Mouse (Mus musculus) gastrocnemius, postnatal 14 days (tissue): ENCODE measurements at regions not wholly inside any gene's neighbourhood (a gene's known extent, or its start where the extent isn't known, plus 50 kb on each side); places are given as distances from the start of the nearest gene placed in this dataset.

Experiments used
- DNase-seq: peaks from one replicate; pipeline ENCODE4 v3.0.0; 2021; ENCODE audit warnings: mixed read lengths
- intact Hi-C: fragments of 180-260 bp; cut with DNase I; formaldehyde crosslinking; loops from one replicate; pipeline ENCODE4 v1.15.1; 2025; ENCODE audit warnings: low total_unique reads

GRCm38 (mm10) chr3:143954822-143955221, 250.2 kb downstream of the Lmo4 start:
- DNase-seq: no peak
- intact Hi-C loops: no loop called here

- DNase-seq: no peak
- intact Hi-C loops: no loop called here
These were observed 252.7 kb downstream of the Lmo4 start for GRCm38 (mm10) chr3:143952289-143952688.

- no peak for DNase-seq
- intact Hi-C loops: no loop called here
These were observed 255.4 kb downstream of the Lmo4 start for GRCm38 (mm10) chr3:143949656-143950055.

DNA sequence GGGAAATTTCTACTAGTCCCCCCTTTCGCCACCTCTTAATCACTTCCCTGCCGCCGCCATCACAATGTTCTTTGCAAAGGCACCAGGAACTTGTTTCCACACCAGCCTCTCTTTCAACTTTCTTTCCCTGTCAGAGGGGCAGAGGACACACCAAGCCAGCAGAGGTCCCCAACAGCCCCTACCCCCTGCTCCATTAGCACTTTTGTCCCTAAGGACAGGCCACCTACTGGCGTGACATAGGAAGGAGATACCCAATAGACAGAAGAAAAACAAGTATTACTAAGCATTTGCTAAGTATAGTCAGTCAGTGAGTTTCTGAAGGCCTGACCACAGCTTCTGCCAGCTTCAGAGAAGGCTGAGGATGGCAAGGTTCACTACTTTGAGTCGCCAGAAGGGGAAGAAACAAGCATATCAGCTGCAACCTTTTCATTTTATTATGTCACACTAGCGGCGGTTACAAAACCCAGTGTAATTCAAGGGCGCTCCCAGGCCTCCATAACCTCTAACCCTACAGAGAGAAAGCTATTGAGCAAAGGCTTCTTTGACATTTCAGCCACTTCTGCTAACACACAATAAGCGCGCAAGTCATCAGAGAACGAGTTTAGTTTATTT, 255.9 kb downstream of the Lmo4 start:
- intact Hi-C loops: no loop called here

DNA sequence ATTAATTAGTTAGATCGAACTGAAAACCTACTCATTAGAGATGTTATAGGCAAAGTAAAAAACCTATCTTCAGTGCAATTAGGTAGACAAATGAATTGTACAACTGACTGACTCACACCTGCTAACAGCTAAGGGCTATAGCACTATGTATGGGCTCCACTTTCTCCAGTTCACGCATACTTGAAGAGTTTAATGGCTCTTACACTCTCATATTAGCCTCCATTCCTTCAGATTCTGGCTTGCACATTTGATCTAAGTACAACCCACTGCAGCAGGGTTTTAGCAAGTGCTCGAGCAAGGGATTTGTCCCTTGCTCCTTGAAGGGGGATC, 257.1 kb downstream of the Lmo4 start:
- intact Hi-C loops: no loop called here
- no peak for DNase-seq

More for the DNA sequence above, 255.9 kb downstream of the Lmo4 start:
- no peak for DNase-seq

DNA sequence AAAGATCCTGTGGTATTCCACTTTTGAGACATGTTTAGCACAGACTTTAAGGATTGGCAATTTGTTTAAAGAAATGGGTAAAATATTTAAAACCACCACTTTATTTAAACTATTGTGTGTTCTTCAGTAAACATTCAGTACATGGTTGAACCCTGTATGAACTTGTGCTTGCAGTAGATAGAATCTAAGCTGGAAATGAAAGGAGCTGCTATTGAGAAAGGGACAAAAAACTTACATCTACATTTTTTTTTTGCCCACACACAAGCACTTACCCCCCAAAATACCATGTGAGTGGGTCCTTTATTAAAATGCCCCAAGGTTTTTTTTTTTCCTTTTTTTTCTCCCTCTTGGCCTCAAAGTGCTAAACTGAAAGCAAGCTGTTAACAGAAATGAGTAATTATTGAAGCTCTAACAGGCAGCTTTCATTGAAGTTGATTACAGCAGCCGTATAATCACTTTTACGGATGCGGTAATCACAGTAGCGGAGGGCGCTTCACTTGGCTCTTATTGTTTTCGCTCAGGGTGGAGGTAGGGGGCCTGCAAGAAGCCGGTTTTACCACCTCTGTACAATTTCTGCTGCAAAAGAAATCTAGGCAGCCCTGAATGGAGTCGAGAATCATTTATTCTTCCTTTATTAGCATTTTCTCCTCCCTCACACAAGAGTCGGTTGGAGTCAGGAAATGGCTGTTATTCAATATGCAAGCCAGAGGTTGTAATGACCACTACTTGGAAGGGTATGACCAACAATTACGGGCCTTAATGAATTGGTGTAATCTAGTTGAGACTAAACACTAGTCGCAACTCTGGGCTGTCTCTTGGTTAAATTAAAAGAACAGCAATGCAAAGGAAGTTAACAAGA, 257.7 kb downstream of the Lmo4 start:
- intact Hi-C loops: no loop called here
- no peak for DNase-seq

GRCm38 (mm10) chr3:143939068-143939709, 265.8 kb downstream of the Lmo4 start:
- intact Hi-C loops: no loop called here

GRCm38 (mm10) chr3:143925322-143925721, 279.7 kb downstream of the Lmo4 start:
- DNase-seq: no peak
- intact Hi-C loops: no loop called here

More at GRCm38 (mm10) chr3:143939068-143939709, 265.8 kb downstream of the Lmo4 start:
- DNase-seq: no peak

DNA sequence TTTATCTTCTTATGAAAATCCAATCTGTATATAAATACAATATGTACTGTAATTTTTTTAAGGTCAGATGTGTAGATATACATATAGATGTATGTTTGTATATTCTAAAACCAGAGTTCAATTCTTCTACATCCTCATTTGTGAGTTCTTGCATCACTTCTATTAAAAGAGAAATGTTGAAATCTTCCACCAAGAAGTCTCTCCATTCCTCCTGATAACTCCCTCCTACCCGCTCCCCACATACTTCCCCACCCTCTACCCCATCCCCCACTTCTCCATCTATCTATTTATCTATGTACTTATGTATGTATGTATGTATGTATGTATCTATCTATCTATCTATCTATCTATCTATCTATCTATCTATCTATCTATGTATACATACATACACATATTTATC, 285.3 kb downstream of the Lmo4 start:
- DNase-seq: no peak
- intact Hi-C loops: no loop called here

DNA sequence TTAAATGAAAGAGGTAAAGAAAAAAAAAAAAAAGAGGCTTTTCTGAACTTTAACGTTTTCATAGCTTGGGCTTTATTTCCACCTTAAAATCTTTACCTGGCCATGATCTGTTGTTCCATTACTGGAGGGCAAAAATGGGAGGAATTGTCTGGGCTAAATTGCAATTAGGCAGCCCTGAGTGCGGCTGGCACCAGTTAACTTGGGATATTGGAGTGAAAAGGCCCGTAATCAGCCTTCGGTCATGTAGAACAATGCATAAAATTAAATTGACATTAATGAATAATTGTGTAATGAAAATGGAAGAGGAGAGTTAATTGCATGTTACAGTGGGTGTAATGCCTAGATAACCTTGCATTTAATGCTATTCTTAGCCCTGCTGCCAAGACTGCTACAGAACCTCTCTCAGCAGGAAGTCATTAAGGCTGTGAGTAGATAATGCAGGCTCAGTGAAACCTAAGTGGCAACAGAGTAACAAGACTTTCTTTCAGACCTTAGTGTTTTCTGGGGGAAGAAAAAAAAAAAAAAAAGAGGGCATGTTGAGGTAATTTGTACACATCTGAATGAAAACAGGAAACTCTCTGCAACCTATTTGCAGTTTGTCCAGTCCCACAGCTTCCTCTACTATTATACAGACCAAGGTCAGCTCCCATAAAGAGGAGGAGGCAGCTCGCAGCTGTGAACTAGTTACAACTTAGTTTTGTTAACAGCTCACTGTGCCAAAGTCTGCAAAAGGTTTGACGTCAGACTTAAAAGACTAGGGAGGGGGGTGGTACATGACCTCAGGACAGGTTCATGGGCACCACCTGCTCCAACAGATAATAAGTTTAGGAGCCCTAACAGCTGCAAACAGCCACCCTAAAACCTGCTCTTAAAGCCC, 290.4 kb downstream of the Lmo4 start:
- intact Hi-C loops: no loop called here
- no peak for DNase-seq

GRCm38 (mm10) chr3:143913044-143913574, 291.9 kb downstream of the Lmo4 start:
- intact Hi-C loops: no loop called here
- DNase-seq: no peak

- DNase-seq: no peak
- intact Hi-C loops: no loop called here
These were observed 292.6 kb downstream of the Lmo4 start for GRCm38 (mm10) chr3:143912433-143912832.

DNA sequence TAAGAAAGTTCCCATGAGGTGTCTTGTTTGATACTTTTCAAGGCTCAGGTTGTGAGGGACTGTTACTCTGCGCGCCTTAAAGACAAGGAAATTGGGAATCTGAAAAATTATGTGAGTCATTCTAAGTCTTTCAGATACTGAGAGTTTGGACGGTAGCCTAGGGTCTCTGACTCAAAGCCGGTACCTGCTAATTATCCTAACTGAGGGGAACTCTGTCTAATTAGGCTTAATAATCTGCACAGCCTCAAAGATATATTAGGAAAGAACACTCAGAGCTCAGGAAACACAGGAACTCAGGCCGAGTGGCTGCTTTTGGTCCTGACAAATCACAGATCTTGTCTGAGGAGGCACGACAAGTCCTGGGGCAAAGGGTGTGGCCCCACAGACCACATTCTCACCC, 295.7 kb downstream of the Lmo4 start:
- intact Hi-C loops: no loop called here
- DNase-seq: no peak

GRCm38 (mm10) chr3:143903421-143903820, 301.6 kb downstream of the Lmo4 start:
- intact Hi-C loops: no loop called here

GRCm38 (mm10) chr3:143880813-143881212, 324.2 kb downstream of the Lmo4 start:
- no peak for DNase-seq
- intact Hi-C loops: no loop called here

More at GRCm38 (mm10) chr3:143903421-143903820, 301.6 kb downstream of the Lmo4 start:
- DNase-seq: no peak

DNA sequence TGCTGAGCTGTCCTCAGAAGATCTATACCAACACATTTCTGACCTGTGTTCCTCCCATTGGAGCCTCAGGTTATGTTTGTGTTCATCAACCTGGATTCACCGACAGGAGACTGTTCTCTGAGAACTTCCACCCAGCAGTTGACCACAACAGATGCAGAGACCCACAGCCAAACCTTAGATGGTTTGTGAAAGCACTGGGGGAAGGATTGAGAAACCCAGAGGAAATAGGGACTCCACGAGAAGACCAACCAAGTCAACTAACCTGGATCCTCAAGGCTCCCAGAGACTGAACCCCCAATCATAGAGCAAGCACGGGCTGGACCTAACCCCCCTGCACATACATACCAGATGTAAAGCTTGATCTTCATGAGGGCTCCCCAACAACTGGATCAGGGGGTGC, 331.1 kb downstream of the Lmo4 start:
- intact Hi-C loops: no loop called here
- no peak for DNase-seq

GRCm38 (mm10) chr3:143866521-143866920, 338.5 kb downstream of the Lmo4 start:
- intact Hi-C loops: no loop called here
- DNase-seq: no peak

- intact Hi-C loops: no loop called here
These were observed 339.4 kb downstream of the Lmo4 start for GRCm38 (mm10) chr3:143865626-143866025.

GRCm38 (mm10) chr3:143864490-143864889, 340.5 kb downstream of the Lmo4 start:
- DNase-seq: no peak

More at GRCm38 (mm10) chr3:143865626-143866025, 339.4 kb downstream of the Lmo4 start:
- no peak for DNase-seq

More at GRCm38 (mm10) chr3:143864490-143864889, 340.5 kb downstream of the Lmo4 start:
- intact Hi-C loops: no loop called here
